Mouse (Mus musculus) forebrain, embryonic 12.5 days (tissue): Measurements from ENCODE around the gene 4931414P19Rik. TPM values are rescaled to one million over a fixed set of nuclear protein-coding genes. Genes with fewer than 3 reads are reported as not detected.

Source experiments
- ATAC-seq: fragments of 200-750 bp; cut with Nextera tagmentation; 2 replicates; pipeline ENCODE4 v1.8.0; 2017; ENCODE audit warnings: moderate TSS enrichment; ENCODE audit not compliant: low FRiP score
- H3K27ac ChIP-seq: fragments of 300-500 bp; sonication (generic); 2 replicates; pipeline ENCODE4 v1.5.1; 2016; ENCODE audit warnings: mild to moderate bottlenecking
- H3K27me3 ChIP-seq: fragments of 300-500 bp; sonication (generic); 2 replicates; pipeline ENCODE4 v1.6.1; 2016; ENCODE audit warnings: mild to moderate bottlenecking
- H3K36me3 ChIP-seq: fragments of 300-500 bp; sonication (generic); replicated peaks from 2 replicates; pipeline ENCODE4 v1.6.1; 2016; ENCODE audit warnings: mild to moderate bottlenecking
- H3K4me1 ChIP-seq: fragments of 300-500 bp; sonication (generic); 2 replicates; pipeline ENCODE4 v1.6.1; 2016
- H3K4me2 ChIP-seq: fragments of 300-500 bp; sonication (generic); 2 replicates; pipeline ENCODE4 v1.6.1; 2016; ENCODE audit warnings: mild to moderate bottlenecking, moderate library complexity
- H3K4me3 ChIP-seq: fragments of 300-500 bp; sonication (generic); replicated peaks from 2 replicates; pipeline ENCODE4 v1.5.1; 2016; ENCODE audit warnings: mild to moderate bottlenecking
- H3K9ac ChIP-seq: fragments of 300-500 bp; sonication (generic); 2 replicates; pipeline ENCODE4 v1.6.1; 2016; ENCODE audit warnings: mild to moderate bottlenecking
- H3K9me3 ChIP-seq: fragments of 300-500 bp; sonication (generic); 2 replicates; pipeline ENCODE4 v1.6.1; 2016
- WGBS: fragments of 180-500 bp; shearing (Covaris S2); methylation state at CpG from one replicate; pipeline ENCODE4 v1.1.7; 2016; 5-methylcytosine and 5-hydroxymethylcytosine counted together
- polyA plus RNA-seq: library from polyadenylated mRNA; unstranded; fragments of >200 nt; fragmentation: Nextera tagmentation; extraction: Ambion mirVana; gene quantifications from 2 replicates; pipeline ENCODE4 v1.2.1, GENCODE M21; 2016

The 4931414P19Rik gene
- 9.0 and 9.2 TPM in 2 replicates for polyA plus RNA-seq

DNA sequence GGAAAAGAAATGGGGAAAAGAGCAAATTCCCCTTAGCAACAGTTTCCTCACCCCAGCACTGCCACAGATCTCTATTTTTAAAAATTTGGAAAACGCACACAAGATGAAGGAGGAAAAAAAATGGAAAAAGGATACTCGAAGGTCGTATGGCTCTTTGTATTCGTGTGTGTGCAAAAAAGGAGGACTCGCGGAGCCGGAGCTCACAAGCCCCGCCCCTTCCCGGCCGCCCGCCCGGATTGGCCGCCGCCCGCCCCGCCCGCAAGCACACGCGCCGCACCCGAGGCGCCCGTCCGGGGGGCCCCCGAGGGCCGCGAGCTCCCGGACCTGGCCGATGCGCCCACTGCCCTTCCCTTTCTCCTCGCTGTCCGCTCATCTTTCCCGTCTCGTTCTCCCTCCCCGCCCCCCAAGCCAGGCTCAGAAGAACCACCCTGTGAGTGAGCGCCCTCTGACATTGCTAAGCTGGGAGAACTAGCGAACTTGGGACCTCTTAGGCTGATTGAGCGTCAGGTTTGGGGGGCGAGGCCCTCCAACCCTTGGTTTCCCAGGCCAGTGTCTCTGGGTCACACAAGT is at the start of gene 4931414P19Rik:
TSS of gene 4931414P19Rik (minus strand) at position 242 of the 570 bp plus-strand sequence.
- ATAC-seq, result peak; percentile 59
- no peaks in the 10 kb centered on the region for H3K9me3 ChIP-seq
- H3K9ac ChIP-seq, result peak within 1 kb of the TSS; percentile 68
- H3K4me3 ChIP-seq, result peak within 1 kb of the TSS; percentile 51
- WGBS, result under 1% methylated on average over 38 of the region's 39 CpGs
- no peaks in the 10 kb centered on the region for H3K36me3 ChIP-seq
- no peaks in the 10 kb centered on the region for H3K27me3 ChIP-seq
- H3K4me2 ChIP-seq, result peak within 1 kb of the TSS; percentile 62
- H3K27ac ChIP-seq, result peak within 1 kb of the TSS; percentile 70
- H3K4me1 ChIP-seq, result peaks cover 29% of the 10 kb centered on the region

GRCm38 (mm10) chr14:54653496-54653895 is 47.7 kb upstream of the 4931414P19Rik start:
- Histone ChIP-seq H3K4me3 (peak overlapping the region; percentile 62), H3K4me2 (peak overlapping the region; percentile 92), H3K9me3 (no peaks in the 10 kb centered on the region), H3K4me1 (peaks cover 47% of the 10 kb centered on the region), H3K27ac (peak overlapping the region; percentile 90), H3K9ac (peak overlapping the region; percentile 92), H3K36me3 (peaks cover 62% of the 10 kb centered on the region), H3K27me3 (no peaks in the 10 kb centered on the region)
- WGBS, result under 1% methylated on average over 12 of the region's 12 CpGs
- peak; percentile 89 for ATAC-seq

GRCm38 (mm10) chr14:54652787-54653186 is 47.0 kb upstream of the 4931414P19Rik start:
- Histone ChIP-seq H3K9me3 (no peaks in the 10 kb centered on the region), H3K9ac (peak overlapping the region; percentile 92), H3K4me2 (peak overlapping the region; percentile 92), H3K36me3 (peaks cover 62% of the 10 kb centered on the region), H3K4me1 (peaks cover 51% of the 10 kb centered on the region), H3K4me3 (peak overlapping the region; percentile 62), H3K27me3 (no peaks in the 10 kb centered on the region), H3K27ac (peak overlapping the region; percentile 90)
- WGBS, result 0% methylated on average over 7 of the region's 7 CpGs
- ATAC-seq, result peak; percentile 36; the same call in 1 of the 2 replicates

GRCm38 (mm10) chr14:54651556-54651955 is 45.8 kb upstream of the 4931414P19Rik start:
- peaks cover 51% of the 10 kb centered on the region for H3K4me1 ChIP-seq
- H3K4me2 ChIP-seq, result peak overlapping the region; percentile 92
- no peaks in the 10 kb centered on the region for H3K27me3 ChIP-seq
- H3K4me3 ChIP-seq, result peak overlapping the region; percentile 5; the same call in 1 of the 2 replicates
- ATAC-seq, result no peak
- peak overlapping the region; percentile 43 for H3K27ac ChIP-seq
- 0 out of 2 replicates have a peak overlapping the region, but pooled peaks have one; percentile 25 for H3K9ac ChIP-seq
- 77% methylated on average over 4 of the region's 4 CpGs for WGBS
- H3K9me3 ChIP-seq, result no peaks in the 10 kb centered on the region
- H3K36me3 ChIP-seq, result peaks cover 63% of the 10 kb centered on the region

DNA sequence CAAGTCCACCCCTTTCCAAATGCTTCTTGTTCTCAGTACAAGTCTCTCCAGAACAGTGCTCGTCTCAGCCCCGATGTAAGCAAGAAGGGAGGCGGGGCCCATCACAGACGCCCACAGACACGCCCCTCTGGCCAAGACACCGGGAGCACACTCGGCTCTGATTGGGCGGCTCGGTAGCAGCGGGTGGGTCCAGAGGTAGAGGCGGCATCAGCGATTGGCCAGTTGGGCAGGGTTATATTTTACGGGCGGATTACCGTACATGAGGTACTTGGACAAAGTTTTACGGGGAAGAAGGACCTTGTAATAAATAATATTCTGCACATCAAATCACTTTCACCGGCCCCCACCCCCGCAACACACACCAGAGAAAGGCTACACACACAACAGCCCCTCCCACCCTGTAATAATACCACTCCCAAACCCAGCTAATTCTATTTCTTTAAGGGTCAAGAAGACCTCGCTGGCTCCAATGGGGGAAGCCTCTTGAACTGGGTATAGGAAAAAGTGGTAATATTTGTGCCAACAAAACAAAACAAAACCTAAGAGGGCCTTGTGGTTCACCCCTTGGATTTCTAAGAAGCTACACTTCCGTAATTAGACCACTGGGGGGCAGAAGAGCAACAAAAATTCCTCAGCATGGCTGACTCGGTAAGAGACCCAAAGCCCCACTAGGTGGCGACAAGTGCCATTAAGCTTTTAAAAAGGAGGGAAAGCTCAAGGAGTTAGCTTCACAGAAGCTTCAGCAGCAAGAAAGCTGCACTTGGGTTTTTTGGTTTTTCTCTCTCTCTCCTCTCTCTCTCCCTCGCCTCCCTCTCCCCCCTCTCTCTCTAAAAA is 45.0 kb upstream of the 4931414P19Rik start:
- ATAC-seq, result peak; percentile 39; the same call in 1 of the 2 replicates
- Histone ChIP-seq H3K27ac (peak overlapping the region; percentile 43), H3K4me1 (peaks cover 51% of the 10 kb centered on the region), H3K4me2 (peak overlapping the region; percentile 92), H3K4me3 (no peak overlapping the region), H3K9ac (0 out of 2 replicates have a peak overlapping the region, but pooled peaks have one; percentile 25), H3K9me3 (no peaks in the 10 kb centered on the region), H3K27me3 (no peaks in the 10 kb centered on the region), H3K36me3 (peaks cover 63% of the 10 kb centered on the region)
- 62% methylated on average over 23 of the region's 23 CpGs for WGBS

GRCm38 (mm10) chr14:54647900-54648299 is 42.1 kb upstream of the 4931414P19Rik start:
- peaks cover 42% of the 10 kb centered on the region for H3K4me1 ChIP-seq
- H3K4me3 ChIP-seq, result no peak overlapping the region
- no peaks in the 10 kb centered on the region for H3K9me3 ChIP-seq
- H3K27me3 ChIP-seq, result no peaks in the 10 kb centered on the region
- ATAC-seq, result no peak
- 83% methylated on average over 4 of the region's 4 CpGs for WGBS
- H3K9ac ChIP-seq, result no peak overlapping the region; the same call in 1 of the 2 replicates
- H3K4me2 ChIP-seq, result no peak overlapping the region
- peaks cover 86% of the 10 kb centered on the region for H3K36me3 ChIP-seq
- no peak overlapping the region for H3K27ac ChIP-seq

DNA sequence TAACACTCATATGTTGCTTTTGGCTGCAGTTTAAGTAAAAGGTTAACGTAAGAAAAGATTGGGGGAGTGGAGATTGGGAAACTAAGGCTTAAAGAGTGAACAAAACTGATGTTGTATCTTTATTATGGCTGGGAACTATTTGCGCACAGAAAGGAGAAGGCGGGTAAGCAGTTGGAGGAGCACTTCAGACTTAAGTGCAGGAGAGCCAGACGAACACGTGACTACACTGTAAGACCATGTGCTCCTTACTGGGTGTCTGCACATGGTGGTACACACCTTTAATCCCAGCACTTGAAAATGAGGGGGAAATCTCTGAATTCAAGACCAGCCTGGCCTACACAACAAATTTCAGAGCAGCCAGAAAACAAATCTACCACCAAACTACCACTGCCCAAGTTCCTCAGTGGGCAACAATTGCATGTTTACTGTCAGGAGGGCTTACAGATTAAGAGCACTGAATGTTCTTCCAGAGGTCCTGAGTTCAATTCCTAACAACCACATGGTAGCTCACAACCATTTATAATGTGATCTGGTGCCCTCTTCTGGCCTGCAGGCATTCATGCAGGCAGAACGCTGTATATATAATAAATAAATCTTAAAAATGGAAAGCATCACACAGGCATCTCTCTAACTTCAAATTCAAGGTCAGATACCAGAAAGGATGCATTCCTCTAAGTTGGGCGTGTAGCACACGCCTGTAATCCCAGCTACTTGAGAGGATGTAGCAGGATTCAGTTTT is 41.3 kb upstream of the 4931414P19Rik start:
- peaks cover 94% of the 10 kb centered on the region for H3K36me3 ChIP-seq
- no peak overlapping the region for H3K4me2 ChIP-seq

GRCm38 (mm10) chr14:54646455-54646854 is 40.7 kb upstream of the 4931414P19Rik start:
- Histone ChIP-seq H3K4me2 (no peak overlapping the region), H3K4me1 (peaks cover 28% of the 10 kb centered on the region), H3K9ac (no peak overlapping the region), H3K4me3 (no peak overlapping the region), H3K27me3 (no peaks in the 10 kb centered on the region), H3K9me3 (no peaks in the 10 kb centered on the region), H3K27ac (no peak overlapping the region), H3K36me3 (peaks cover 90% of the 10 kb centered on the region)
- WGBS, result 94% methylated on average over 17 of the region's 17 CpGs
- ATAC-seq, result no peak

More for the DNA sequence above, 41.3 kb upstream of the 4931414P19Rik start:
- no peak overlapping the region for H3K9ac ChIP-seq
- peaks cover 35% of the 10 kb centered on the region for H3K4me1 ChIP-seq
- H3K9me3 ChIP-seq, result no peaks in the 10 kb centered on the region
- H3K27me3 ChIP-seq, result no peaks in the 10 kb centered on the region
- ATAC-seq, result no peak
- WGBS, result 89% methylated on average over 8 of the region's 8 CpGs
- no peak overlapping the region for H3K27ac ChIP-seq
- H3K4me3 ChIP-seq, result no peak overlapping the region

- no peaks in the 10 kb centered on the region for H3K9me3 ChIP-seq
- 93% methylated on average over 9 of the region's 9 CpGs for WGBS
- H3K4me1 ChIP-seq, result peaks cover 26% of the 10 kb centered on the region
- peaks cover 70% of the 10 kb centered on the region for H3K36me3 ChIP-seq
- H3K4me3 ChIP-seq, result no peak overlapping the region
- H3K9ac ChIP-seq, result no peak overlapping the region
- no peaks in the 10 kb centered on the region for H3K27me3 ChIP-seq
- H3K4me2 ChIP-seq, result no peak overlapping the region
- ATAC-seq, result no peak
- no peak overlapping the region for H3K27ac ChIP-seq
Measured at GRCm38 (mm10) chr14:54644294-54644693, 38.5 kb upstream of the 4931414P19Rik start.

DNA sequence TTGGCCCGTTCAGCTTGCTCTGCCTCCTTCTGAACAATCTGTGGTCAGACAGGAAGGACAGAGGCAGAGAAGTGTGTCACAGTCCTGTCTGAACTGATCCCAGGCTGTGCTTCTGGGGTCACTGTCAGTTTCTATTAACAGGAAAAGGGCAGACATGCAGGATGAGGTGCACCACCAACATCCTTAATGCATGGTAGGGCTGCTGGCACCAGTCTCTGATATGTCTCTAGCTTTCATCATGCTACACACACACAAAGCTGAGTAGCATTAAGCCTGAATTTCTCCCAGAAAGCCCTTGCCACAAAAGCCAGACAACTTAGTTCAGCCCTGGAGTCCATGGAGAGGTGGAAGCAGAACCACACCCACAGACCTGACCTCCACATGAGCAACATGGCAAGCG is 37.2 kb upstream of the 4931414P19Rik start:
- Histone ChIP-seq H3K27ac (no peak overlapping the region), H3K9me3 (no peaks in the 10 kb centered on the region), H3K9ac (no peak overlapping the region), H3K4me1 (peaks cover 22% of the 10 kb centered on the region), H3K4me2 (no peak overlapping the region), H3K4me3 (no peak overlapping the region), H3K36me3 (peaks cover 66% of the 10 kb centered on the region), H3K27me3 (no peaks in the 10 kb centered on the region)
- no peak for ATAC-seq
- WGBS, result 91% methylated on average over 2 of the region's 2 CpGs

DNA sequence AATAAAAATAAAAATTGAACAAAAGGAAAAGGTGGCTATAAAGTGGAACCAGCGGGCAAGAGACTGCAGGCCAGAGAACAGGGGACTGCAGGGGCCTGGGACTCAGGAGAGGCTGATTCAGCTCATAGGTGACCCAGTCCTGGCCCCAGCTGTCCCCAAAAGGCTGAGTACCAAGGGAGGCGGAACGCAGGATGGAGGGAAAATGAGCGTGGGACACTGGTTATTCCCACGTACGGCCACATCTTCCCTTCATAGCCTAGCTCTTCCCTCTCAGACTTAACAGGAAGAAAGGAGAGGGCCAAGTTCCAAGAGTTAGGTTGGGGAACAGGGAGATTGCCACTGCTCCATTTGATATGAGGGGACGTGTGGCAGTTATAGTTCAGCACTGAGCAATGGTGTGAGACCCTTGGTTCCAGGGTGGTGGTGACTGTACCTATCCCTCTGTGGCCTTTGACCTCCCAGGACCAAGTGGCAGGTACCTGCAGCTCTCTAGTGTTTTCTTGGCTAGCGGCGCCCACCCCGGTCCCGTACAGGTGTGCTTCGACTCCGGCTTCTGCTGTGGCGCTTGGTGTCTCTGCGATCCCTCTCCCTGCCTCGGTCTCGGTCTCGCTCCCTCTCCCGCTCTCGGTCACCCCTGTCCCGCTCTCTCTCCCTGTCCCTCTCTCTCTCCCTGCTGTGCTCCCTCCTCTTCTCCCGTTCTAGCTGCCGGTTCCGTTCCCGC is 36.6 kb upstream of the 4931414P19Rik start:
- peaks cover 64% of the 10 kb centered on the region for H3K36me3 ChIP-seq
- H3K9ac ChIP-seq, result no peak overlapping the region

More for the DNA sequence above, 36.6 kb upstream of the 4931414P19Rik start:
- H3K4me1 ChIP-seq, result peaks cover 22% of the 10 kb centered on the region
- no peak overlapping the region for H3K4me3 ChIP-seq
- no peak for ATAC-seq
- 73% methylated on average over 25 of the region's 25 CpGs for WGBS
- no peak overlapping the region for H3K4me2 ChIP-seq
- H3K9me3 ChIP-seq, result no peaks in the 10 kb centered on the region
- no peak overlapping the region for H3K27ac ChIP-seq
- H3K27me3 ChIP-seq, result no peaks in the 10 kb centered on the region
